Mouse (Mus musculus) left cerebral cortex, postnatal 10 days (tissue): ENCODE results near the gene Plekha7. TPM values are rescaled to one million over a fixed set of nuclear protein-coding genes. Genes with fewer than 3 reads are reported as not detected.

Experiments used
- DNase-seq, 2 experiments: peaks; one replicate each; pipeline ENCODE4 v3.0.0; 2021 to 2022; ENCODE audit warnings: low spot score in 2 of 2, mixed read lengths in 1 of 2; ENCODE audit errors: extremely low spot score in 1 of 2
- intact Hi-C: fragments of 180-260 bp; cut with DNase I; formaldehyde crosslinking; loops from one replicate; pipeline ENCODE4 v1.15.1; 2025
- total RNA-seq, 2 experiments: library from RNA; stranded (reverse); gene quantifications; 2 replicates each; pipeline ENCODE4 v1.2.3; 2021

Gene Plekha7
- total RNA-seq, 2 experiments from 2014 or later = 18.7 to 23.6 TPM

GRCm38 (mm10) chr7:116178916-116179315, 129.3 kb downstream of the Plekha7 start:
- intact Hi-C loops = no loop called here
- DNase-seq = no peak

- DNase-seq = no peak
- intact Hi-C loops = no loop called here
These were observed 135.4 kb downstream of the Plekha7 start for GRCm38 (mm10) chr7:116172774-116173173.

DNA sequence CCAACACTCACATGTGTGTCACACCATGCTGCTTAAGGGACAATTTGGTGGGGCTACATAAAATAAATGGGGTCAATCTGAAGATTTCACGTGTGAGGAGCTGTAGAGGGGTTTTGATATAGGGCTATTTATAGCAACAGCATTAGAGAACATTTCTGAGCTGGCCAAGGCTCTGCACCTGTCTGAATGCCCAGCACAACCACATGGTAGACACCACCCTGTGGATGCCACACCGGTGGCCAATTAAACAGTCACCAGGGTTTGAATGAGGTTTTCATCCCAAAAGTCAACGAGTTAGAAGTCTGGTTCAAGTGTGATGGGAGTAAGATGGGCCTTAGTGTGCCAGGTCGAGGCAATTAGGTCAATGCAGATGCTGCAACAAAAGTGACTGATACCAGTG, 138.8 kb downstream of the Plekha7 start:
- no peak for DNase-seq
- intact Hi-C loops = no loop called here

- intact Hi-C loops = no loop called here
These were observed 140.0 kb downstream of the Plekha7 start for GRCm38 (mm10) chr7:116168224-116168623.

DNA sequence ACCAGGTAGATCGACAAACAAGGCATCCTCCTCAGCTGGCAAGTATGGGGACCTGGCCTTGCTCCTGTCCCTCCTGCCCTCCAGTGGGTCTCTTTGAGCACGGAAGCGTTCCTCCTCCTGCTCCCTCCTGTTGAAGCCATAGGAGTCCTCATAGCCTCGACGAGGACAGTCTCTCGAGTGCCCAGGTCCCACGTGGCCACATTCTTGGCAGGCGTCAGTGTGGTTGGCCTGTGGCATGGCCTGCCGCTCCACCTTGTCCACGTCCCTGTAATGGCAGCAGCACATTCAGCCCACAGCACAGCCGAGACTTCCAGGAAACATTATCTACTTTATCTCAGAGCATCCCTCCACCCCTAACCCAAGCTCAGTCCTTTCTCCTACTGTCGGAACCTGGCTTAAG, 143.9 kb downstream of the Plekha7 start:
- intact Hi-C loops = loop anchor here (5.0 kb wide), 4 partner anchors 48 to 158 kb away; no protein-coding TSS in a partner anchor
- DNase-seq = no peak

More at GRCm38 (mm10) chr7:116168224-116168623, 140.0 kb downstream of the Plekha7 start:
- no peak for DNase-seq

DNA sequence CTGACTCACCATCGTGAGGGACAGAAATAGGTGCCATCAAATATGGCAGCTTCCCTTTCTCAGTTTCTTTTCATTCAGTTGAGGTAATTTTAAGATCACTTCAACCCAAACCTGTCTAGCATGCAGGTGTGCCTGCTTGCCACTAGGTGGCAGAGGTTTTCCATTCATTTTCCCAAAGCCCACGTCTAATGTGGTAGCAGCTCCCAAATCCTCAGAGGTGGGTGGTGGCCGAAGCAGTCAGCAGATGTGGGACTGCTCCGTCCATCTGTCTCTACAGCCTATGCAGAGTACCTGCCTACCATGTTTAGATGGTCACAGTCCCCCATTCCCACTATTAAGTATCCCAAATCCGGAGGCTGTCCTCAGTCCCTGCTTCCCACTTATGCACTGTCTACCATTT, 146.6 kb downstream of the Plekha7 start:
- peak; percentile 41 to 52 for DNase-seq
- intact Hi-C loops = loop anchor here (5.0 kb wide), 4 partner anchors 51 to 161 kb away; no protein-coding TSS in a partner anchor

GRCm38 (mm10) chr7:116156894-116157143, 151.4 kb downstream of the Plekha7 start:
- no peak for DNase-seq
- intact Hi-C loops = no loop called here

DNA sequence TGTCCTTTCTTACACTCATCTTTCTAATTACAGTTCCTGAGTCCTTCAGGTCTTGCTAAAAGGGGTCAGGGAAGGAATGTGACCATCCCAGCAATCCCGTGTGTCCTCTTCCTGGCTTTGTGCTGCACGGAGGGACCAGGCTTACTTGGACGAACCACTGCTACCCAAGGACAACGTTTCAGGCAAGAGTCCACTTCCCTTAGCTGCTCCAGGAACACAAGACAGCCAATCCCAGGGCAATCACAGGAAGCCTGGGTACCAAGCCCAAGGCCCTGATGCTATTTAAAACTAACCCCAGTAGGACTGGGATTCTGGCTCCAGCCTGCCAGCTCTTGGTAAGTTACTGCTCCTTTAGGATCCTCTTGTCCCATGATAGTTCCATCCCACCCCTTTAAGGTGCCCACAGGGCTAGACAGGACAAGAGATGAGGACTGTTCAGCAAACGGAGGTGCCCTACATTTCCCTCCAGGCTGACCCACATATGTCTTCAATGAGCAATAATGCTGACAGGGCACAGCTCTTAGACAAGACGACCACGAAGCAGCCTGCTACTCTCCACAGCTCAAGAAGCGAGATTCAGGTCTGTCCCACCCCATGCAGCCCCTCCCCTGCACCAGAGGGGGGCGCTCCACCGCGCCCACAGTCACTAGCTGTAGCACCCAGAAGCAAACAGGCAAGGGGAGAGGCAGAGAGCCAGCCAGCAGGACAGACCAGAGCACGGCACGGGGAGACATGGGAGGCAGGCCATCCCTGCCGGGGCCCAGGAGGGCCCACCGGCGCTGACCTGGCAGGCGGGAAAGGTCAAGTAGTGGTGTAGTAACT, 151.9 kb downstream of the Plekha7 start:
- no peak for DNase-seq
- intact Hi-C loops = no loop called here

DNA sequence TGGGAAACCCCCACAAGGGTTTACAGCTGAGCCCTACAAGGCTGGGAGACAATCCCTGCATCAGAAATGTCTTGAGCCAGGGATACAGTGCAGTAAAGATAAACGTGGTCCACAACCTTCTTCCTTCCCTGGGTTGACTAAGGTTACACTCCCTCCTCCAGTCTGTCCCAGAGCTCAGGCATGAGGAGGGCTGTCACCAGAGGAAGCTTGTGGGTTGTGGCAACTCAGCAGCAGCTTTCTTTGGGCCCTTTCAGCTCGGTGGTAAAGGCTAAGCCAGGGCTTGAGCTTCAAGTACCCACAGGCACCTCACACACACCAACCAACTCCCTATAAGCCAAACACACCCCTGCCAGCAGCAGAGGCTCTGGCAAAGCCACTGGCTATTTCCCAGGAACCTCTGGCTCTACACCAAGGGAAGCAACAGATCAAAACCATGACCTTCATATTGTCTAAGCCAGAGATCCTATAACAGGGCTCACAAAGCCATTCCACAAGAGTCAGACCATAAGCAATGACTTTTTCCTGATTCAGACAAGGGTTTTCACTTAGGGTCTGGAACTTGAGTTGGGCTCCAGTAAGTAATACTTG, 154.3 kb downstream of the Plekha7 start:
- DNase-seq = no peak
- intact Hi-C loops = no loop called here

GRCm38 (mm10) chr7:116149568-116149967, 158.6 kb downstream of the Plekha7 start:
- DNase-seq = no peak
- intact Hi-C loops = no loop called here

DNA sequence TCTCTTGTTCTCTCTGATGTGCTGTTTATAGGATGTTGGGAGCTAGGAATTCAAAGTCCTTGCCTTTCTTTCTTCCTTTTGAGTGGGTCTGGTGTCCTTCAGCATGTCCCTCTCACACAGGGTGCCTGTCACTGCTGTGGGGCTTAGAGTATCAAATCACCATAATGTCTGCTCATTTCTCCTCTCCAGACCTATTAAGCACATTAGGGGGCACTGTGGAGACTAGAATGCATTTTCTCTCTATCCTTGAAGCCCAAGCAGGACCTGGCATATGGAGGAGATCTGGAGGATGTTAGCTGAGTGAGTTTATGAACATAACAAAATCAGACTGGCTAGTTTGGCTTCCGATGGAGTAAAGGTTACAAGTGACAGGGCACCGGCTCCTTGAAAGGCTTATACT, 161.1 kb downstream of the Plekha7 start:
- intact Hi-C loops = no loop called here
- no peak for DNase-seq

GRCm38 (mm10) chr7:116145030-116145429, 163.1 kb downstream of the Plekha7 start:
- DNase-seq = no peak
- intact Hi-C loops = no loop called here

DNA sequence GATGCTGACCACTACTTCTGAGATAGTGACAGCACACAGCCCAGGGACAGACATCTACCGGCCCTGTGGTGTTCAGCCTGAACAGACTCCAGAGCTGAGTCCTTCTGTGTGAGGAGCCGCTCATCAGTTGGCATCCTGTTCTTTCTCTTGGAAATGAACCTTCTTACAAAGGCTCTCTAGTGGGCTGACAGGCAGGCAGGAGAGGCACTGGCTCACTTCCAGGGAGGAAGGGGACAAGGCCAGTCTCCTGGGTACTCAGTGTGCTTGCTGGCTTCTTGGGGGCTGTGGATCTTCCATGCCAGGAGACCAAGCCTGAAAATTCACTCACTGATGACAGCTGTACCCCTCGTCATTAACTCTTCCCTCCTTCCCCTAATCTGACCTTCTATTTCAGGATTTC, 170.5 kb downstream of the Plekha7 start:
- DNase-seq = no peak
- intact Hi-C loops = no loop called here

GRCm38 (mm10) chr7:116137149-116137548, 171.0 kb downstream of the Plekha7 start:
- no peak for DNase-seq
- intact Hi-C loops = no loop called here

GRCm38 (mm10) chr7:116134413-116135292, 173.5 kb downstream of the Plekha7 start:
- intact Hi-C loops = loop anchor here (5.0 kb wide), 1 partner anchor 188 kb away; no protein-coding TSS in a partner anchor
- no peak for DNase-seq

- intact Hi-C loops = loop anchor here (5.0 kb wide), 1 partner anchor 190 kb away; no protein-coding TSS in a partner anchor
- peak; percentile 68 to 79 for DNase-seq
These were observed 176.1 kb downstream of the Plekha7 start for GRCm38 (mm10) chr7:116132078-116132477.

- peak in 1 of 2 experiments; percentile 38 for DNase-seq
- intact Hi-C loops = loop anchor here (5.0 kb wide), 1 partner anchor 191 kb away; no protein-coding TSS in a partner anchor
These were observed 176.8 kb downstream of the Plekha7 start for GRCm38 (mm10) chr7:116131390-116131789.

DNA sequence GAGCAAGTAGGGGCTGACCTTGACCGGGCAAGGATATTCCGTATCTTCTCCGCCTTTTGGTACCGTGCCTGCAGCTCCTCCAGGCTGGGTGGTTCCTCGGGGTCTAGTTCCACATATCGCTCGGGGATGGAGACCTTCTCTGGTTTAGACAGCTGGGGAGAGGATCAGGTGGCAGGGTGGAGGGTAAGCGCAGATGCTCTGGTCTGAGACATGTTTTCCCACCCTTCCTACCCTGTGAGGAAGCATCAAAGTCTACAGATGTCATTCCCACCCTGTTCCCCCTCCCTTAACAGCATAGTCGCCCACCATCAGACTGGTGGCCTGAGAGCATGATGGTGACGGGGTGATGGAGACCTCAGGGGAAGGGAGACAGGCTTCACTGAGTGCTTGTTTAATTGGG, 178.8 kb downstream of the Plekha7 start:
- intact Hi-C loops = no loop called here

DNA sequence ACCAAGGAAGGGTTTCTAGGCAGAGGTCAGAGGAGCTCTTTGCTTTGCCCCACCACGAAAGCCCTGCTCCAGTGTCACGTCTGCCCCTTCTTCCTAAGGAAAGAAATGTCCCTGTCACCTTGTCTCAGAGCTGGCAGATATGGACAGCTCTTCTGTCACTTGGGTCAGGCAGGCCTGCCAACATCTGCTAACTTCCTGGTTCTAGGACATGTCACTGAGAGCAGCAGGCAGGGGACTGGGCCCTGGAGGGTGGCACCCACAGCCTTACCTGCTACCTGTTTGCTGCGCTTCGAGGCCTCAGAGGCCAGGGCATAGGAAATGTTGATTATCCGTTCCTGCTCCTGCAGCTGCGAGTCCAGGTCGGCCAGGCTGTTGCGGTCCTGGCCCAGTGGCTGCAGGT, 179.9 kb downstream of the Plekha7 start:
- intact Hi-C loops = no loop called here
- DNase-seq = no peak

More for the DNA sequence above, 178.8 kb downstream of the Plekha7 start:
- DNase-seq = no peak
